Mouse (Mus musculus) adrenal gland, postnatal 10 days (tissue): ENCODE data around the gene Atp2c1. TPM values are rescaled to one million over a fixed set of nuclear protein-coding genes. Genes with fewer than 3 reads are reported as not detected.
A peak's percentile ranks its signal among the peaks of the same experiment; 100 is the strongest.

Source experiments
- DNase-seq: peaks from one replicate; pipeline ENCODE4 v3.0.0; 2021; ENCODE audit warnings: mixed read lengths
- long read RNA-seq, 2 experiments: library from polyadenylated mRNA; stranded (forward); transcript quantifications; one replicate each; pipeline ENCODE4 v2.0.0; 2021
- total RNA-seq, 2 experiments: library from RNA; stranded (reverse); gene quantifications; 2 replicates each; pipeline ENCODE4 v1.2.3; 2021

Atp2c1 gene
- 10 to 100 TPM; 54.7 to 63.4 TPM for total RNA-seq
- long read RNA-seq, experiment 1, full-length matches to known transcripts: 36 of 51 reads
- long read RNA-seq, experiment 1, partial matches to known transcripts: 6 of 51 reads
- long read RNA-seq, experiment 1, other reads (novel, unspliced or antisense): 9 of 51 reads
- long read RNA-seq, experiment 2, full-length matches to known transcripts: 38 of 59 reads
- long read RNA-seq, experiment 2, partial matches to known transcripts: 5 of 59 reads
- long read RNA-seq, experiment 2, other reads (novel, unspliced or antisense): 16 of 59 reads

DNA sequence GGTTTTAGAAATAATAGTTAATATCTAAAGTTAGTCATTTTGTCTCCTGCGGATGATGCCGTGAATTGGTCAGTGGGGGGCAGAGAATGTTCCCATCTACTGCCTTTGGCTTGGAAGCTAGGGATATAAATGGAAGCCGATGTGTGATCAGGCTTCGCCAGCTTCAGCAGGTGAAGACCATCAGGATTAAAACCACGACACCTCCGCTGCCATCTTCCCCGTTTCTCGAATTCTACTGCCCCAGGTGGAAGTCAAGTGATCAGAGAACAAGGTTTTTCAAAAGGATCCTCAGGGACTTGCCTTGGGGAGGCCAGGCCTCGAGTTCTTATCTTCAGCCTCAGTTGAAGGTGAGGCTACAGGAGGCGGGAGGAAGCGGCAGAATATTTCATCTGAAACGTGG lies at the start of gene Atp2c1:
Gene Atp2c1 (minus strand): TSS at position 101 of the 400 bp plus-strand sequence.
- DNase-seq: no peak

GRCm38 (mm10) chr9:105557452-105557851 lies 30.3 kb upstream of the Atp2c1 start:
- DNase-seq: no peak

DNA sequence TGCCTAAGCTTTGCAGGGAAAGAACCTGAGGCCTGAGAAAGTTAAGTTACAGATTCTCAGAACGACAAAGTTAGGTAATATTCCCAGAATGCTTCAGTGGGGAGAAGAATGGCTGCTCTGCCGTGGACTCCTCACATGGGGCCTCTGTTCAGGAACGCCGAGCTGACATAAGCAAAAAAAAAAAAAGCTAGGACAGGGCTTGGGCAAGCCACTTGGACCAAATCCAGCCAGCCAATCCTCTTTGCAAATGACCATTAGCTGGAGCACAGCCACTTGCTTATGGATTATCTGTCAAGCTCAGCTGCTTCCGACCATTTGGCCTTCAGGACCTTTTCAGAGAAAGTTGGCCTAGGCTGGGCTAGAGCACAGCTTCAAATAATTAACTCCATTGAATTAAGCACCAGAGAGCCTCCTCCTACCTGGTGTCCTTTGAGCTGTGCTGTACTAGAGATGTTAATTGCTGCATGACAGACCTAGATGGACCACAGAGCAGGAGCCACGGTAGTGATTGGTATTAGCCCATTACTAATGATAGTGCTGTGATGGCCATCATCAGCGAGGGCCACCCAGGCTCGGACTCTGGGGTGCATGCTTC lies 29.1 kb upstream of the Atp2c1 start:
- peak; percentile 51 for DNase-seq

GRCm38 (mm10) chr9:105554439-105554807 lies 27.3 kb upstream of the Atp2c1 start:
- no peak for DNase-seq

DNA sequence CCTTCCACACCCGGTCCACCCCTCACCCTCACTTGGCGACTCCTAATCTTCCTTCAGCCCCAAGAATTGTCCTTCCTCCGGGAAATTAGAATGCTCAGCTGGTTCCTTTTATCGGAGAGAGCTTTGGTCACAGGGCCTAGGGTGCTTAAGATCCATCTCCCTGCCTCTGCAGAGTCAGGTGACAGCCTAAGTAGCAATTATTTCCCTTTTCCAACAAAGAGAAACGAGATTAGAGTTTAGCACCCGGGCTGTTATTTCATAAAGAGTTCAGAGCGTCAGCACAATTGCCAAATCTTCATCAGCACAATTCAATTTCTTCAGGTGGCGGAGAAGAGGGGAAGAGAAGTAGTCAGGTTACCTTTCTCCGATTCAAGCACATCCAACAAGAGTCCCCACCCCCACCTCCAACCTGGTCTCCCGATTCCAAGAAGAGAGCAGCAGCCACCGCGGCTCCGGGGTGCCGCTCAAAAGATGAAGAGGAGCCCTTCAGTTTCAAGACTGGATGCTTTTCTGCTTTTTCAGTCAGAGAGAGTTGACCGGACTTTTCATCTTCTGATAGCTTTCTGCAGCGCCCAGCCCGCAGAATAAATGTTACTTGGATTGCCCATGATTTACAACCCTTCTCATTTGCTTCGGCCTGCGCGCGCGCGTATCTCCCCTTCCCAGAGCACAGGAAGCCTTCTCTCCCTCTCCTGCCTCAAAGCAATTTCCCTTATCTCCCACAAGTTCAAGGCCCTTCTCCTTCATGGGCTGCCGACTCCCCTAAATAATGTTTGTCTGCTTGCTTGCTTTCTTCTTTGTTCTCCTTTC lies 26.7 kb upstream of the Atp2c1 start:
- DNase-seq: peak; percentile 39

DNA sequence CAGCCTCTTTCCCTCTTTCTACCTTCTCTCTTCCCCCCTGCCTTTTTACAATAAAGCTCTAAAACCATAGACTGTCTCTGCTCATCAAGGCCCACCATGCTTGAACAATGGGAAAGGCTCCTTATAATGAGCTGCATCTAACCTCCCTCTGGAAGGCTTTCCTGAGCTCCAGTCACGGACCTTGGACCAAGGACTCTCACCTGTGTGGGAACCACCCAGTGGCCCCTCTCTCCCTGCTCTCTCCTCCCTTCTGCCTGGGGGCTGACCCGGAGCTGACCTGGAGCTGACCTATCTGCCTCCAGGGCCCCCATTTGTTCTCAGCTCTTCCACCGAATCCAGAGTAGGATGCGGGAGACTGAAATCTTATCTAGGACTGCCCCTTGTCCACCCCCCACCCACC lies 24.3 kb upstream of the Atp2c1 start:
- no peak for DNase-seq

DNA sequence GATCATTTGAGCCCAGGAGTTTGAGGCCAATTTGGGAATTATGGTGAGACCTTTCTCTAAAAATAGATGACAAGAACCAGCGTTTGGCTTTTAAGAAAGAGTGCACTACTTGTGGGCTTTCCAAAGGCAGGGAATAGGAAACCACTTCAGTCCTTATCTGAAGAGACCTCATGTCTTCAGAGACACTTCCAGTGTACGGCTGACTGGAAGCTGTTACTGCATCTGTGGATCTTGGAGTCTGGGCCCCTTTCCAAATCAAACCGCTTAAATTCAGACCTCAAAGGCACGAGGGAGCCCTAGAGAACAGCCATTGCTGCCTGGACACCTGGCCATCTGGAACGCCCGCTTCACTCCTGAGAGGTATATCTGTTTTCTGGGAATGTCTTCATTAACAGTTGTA lies 22.0 kb upstream of the Atp2c1 start:
- DNase-seq: no peak

DNA sequence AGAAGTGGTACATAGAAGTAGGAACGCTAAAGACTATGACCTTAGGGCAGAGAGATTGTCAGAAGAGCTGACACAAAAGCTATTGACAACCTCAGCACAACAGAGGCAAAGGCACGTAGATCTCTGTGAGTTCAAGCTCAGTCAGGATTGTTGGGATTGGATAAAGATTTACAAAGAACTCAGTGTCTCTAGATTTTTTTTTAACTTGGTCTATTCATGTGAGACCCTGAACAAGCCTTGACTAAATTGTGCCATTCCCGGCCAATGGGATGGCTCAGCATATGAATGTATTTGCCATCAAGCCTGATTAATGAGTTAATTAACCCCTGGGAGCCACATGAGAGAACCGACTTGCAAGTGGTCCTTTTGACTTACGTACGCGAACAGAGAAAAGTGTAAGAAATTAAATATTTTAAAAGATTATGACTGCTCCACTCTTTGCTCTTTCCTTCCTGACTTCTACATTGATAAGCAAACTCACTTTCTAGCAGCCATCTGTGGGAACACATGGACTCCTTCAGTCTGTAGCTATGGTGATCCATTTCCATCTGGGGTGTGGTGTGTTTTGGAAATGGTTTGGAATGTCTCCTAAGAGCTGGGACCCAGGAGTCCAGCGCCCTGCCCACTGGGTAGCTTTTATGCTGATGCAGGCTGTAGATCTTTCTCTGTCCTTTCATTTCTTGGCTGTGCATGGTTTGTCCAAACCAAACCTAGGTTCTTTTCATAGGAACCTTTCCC lies 17.1 kb upstream of the Atp2c1 start:
- DNase-seq: no peak

- no peak for DNase-seq
These were observed 10.4 kb upstream of the Atp2c1 start for GRCm38 (mm10) chr9:105537473-105537872.

DNA sequence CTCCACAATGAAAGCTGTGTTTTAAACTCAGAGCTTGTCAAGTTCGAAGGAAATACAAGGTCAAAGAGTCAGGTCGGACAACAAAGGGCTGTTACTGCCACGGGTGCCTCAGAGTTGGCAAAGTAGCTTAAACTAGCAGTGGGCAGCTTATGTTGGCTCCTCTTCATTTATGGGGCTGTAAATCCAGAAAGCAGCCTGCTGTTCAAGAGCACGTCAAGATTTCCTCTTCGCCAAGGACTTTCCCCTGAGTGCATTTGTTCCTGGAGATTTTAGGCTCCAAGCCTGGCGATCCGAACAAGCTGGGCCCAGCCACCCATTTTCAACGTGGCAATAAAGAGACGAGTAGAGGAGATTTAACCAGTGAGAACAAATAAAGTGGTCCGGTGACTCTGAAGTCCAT lies 9.8 kb upstream of the Atp2c1 start:
- DNase-seq: peak; percentile 21

DNA sequence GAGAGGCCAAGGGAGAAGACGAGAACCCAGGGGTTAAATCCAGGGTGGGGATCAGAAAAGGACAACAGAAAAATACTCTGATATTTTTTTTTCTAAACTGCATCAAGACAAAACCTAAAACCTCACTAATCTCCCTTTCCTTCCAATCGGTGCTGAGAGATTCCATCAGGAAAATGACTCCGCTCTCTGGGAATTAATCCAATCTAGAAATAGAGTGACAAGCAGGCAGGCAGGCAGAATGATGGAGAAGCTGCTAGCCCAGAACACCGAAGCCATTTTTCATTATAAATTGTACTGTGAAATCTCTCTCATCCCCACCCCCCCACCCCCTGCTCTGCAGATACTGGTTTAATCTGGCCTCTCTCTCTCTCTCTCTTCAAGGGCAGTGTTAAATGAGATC lies 1.8 kb downstream of the Atp2c1 start:
- no peak for DNase-seq

DNA sequence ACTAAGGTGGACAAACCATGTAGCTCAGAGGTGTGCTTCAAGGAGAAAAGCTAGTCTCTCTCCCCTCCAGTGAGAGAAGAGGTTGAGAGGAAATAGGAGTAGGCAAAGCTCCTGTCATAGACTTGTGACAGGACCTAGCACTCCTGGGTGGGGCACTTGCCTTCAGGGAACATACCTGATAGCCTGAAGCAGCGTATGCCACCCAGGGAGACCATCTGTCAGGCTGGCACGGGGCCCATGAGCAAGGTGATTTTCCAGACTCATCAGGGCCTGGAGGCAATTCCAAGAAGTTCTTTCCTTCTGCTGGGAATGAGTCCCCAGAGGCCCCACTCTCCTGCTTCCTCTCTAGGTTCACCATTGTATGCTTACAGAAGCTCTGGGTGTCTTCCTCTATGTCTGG lies 4.1 kb downstream of the Atp2c1 start:
- no peak for DNase-seq

DNA sequence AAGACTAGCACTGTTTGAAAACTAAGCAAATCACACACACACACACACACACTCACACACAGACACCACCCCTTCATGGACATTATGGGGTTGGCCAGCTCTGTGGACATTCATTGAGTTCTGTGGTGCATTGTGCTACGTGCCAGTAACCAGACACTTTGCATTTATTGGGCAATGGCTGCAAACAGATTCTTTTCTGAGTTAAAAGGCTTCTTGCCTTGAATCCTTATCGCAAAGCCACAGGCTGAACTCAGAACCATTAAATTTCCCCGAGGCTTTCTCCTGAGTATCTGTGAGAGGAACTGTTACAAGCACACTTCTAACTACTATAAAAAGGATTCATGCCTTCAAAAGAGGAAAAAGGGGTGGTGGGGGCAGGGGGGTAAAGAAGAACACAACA lies 5.1 kb downstream of the Atp2c1 start:
- DNase-seq: no peak

DNA sequence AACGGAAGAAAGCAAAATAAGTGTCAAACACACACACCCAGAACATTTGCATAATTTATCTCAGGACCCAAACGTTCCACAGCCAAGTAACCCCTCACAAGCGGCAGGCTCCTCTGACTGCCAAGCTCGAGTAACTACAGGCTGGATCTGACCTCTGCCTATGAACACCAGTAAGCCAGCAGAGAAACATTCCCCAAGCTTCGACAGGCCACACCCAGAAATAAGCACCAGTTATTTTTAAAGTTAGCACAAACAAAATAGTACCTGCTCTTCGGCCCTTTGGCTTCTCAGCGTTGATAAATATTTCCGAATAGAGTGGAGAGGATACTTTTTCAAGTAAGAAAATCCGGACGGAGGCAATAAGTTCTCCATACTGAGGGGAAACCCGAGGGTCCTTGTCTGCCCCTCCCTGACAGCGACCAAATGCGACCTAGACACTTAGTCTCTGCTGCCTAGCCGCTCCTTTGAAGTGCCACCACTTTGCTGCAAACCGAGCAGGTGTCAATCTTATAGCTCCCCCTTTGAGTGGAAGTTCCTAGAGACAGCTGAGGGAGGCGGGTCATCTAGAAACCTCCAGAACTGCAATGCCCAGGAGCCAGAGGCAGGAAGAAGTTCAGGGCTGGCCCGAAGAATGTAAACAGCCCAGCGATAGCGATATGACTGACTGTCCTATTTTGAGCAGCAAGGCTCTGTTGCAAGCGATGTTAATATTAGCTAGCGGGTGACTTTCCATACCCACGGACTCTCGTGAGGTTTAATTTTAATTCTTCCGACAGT lies 6.2 kb downstream of the Atp2c1 start:
- DNase-seq: peak; percentile 52

DNA sequence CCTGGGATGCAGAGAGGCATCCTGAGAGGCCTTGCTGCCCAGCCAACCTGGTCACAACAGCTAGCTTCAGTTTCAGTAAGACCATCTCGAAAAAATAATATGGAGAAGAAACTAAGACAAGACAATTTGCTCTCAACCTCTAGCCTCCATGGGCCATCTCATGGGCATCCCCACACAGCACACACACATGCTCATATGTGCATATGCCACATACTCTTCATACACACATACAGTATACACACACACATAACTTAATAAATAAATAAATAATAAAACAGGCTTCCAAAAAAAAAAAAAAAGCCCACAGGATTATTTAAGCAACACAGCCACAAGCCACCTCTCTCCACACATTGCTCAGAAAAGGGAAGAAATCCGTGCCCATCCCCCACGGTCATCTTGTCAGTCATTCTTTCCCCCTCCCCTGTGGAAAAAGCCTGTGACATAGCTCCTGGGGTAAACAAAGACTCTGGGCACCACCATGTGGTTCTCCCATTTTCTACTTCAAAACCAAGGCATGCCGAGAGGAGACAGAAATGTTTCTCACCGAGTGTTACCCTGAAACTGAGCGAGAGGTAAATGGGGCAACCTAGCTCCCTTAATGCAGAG lies 7.7 kb downstream of the Atp2c1 start:
- no peak for DNase-seq

DNA sequence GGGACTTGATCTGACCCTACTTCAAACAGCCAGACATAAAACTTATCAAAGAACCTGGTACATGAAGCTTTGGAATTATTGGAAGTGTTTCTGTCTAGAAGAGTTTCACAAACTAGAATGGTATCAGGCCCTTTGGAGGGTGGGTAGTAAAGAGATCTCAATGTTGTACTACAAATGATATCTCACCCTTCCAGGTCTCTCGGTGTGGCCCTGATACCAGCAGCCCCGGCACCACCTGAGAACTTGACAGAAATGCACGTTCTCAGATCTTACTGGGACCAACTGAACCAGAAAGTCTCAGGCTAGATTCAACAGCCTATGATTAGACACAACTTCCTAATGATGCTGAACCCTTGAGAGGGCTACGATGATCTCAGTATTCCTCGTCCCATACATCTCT lies 23.4 kb downstream of the Atp2c1 start:
- no peak for DNase-seq

DNA sequence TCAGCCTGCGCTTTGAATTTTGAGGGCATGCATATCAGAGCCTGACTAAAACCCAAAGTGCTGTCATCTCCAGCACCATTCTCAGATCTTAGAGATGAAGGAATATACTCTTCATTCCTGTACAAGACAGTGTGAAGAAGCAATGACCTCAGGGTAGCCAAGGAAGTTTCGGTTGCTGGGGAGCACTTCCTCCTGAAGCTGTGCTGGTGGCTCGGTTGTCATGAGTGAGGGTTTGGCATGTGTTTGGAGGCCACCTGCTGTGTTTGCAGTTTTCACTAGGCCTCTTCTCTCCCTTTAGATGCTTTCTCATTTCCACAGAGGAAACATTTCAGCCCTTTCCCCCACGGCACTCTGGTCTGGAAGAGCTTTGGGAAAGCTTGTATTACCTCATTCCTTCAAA lies 24.7 kb downstream of the Atp2c1 start:
- DNase-seq: no peak

GRCm38 (mm10) chr9:105495316-105496174 lies 31.6 kb downstream of the Atp2c1 start:
- peak; percentile 53 for DNase-seq

DNA sequence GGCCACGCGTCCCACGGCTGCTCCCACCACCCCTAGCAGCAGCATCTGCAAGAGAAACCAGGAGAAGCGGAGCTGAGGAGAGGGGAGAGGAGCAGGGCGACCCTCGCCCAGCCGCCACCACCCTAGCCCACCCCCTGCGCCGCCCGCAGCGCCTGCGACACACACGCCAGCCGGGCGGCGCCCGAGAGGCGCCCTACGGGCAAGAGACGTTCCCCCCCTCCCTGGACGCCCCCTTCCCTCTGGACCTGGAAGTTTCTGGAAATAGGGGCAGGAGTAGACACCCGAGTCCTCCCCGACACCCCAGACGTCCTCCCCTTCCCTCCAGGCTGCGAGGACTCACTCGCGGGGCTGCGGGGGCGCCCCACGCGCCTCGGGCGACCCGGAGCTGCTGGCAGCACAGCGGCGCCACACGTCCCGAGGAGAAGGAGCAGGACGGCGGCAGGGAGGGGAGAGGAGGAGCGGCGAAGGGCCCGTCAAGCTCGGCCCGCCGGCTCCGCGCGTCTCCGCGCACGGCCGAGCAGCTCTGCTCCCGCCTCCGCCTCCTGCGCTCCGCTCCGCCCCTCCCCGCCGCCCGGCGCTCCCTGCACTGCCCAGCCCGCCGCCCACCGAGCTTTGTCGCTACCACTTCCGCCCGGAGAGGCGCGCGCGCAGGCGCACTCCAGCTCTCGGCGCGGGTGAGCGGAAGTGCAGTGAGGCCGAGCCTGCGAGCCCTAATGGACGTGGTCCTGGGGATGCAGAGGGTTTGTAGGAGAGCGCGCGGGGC lies 32.4 kb downstream of the Atp2c1 start:
- peak; percentile 98 for DNase-seq

DNA sequence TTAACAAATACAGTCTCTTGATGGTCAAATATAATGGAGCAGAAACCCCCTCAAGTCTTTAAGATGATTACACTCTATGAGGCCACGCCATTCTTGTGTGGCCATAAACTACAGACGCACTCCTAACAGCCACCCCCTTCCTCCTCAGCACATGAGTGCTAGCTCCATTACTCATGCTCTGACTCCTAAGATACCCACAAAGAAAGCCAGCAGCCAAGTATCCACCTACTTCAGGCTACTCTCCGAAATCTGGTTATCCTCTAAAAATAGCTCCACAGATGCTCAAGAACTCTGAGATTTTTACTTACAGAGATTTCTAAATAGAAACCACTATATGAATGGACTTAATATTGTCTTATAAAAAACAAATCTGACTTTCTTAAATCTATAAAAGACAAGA lies 34.4 kb downstream of the Atp2c1 start:
- no peak for DNase-seq
